Mouse (Mus musculus) testis, adult 2 months (tissue): ENCODE data around the gene Ccr6.

Source experiments
- CTCF ChIP-seq: fragments of 200-500 bp; IDR thresholded peaks from 2 replicates; pipeline ENCODE4 v1.5.1; 2012; ENCODE audit warnings: low read depth, mild to moderate bottlenecking, inconsistent platforms, low read length, moderate library complexity; ENCODE audit not compliant: control insufficient read depth, insufficient read depth, insufficient replicate concordance
- POLR2A ChIP-seq: fragments of 200-500 bp; IDR thresholded peaks from 2 replicates; pipeline ENCODE4 v1.6.1; 2012; ENCODE audit warnings: low read depth, mild to moderate bottlenecking, inconsistent platforms, low read length, moderate library complexity; ENCODE audit not compliant: control insufficient read depth

DNA sequence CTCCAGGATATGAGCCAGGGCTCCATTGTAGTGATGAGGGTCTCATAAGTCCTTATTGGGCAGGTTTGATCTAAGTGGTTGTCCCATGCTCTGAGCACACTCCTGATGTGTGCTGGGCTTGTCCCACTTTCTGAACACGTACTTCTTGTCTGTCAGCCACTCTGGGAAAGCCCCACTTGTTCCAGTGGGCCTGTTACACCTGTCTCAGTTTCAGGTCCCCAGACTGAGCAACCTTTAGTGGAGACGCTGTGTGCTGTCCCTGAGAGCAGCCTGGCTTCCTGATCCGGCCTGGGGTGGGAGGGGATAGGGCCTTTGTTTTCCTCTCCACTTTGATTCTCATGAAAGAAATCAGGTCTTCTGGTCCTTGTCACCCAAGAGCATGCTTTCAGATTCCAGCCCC is 25.7 kb upstream of the Ccr6 start:
- TF ChIP-seq POLR2A (no peak), CTCF (no peak)
